Mouse (Mus musculus) hindbrain, embryonic 10.5 days (tissue): ENCODE results near the gene Syt17. TPM values are rescaled to one million over a fixed set of nuclear protein-coding genes. Genes with fewer than 3 reads are reported as not detected.

Experiments used
- DNase-seq: peaks from one replicate; pipeline ENCODE4 v3.0.0-alpha.2; 2017; ENCODE audit warnings: low spot score
- H3K27ac ChIP-seq: fragments of 300-500 bp; sonication (generic); 2 replicates; pipeline ENCODE4 v1.5.1; 2016; ENCODE audit warnings: mild to moderate bottlenecking, moderate library complexity
- H3K27me3 ChIP-seq: fragments of 300-500 bp; sonication (generic); 2 replicates; pipeline ENCODE4 v1.6.1; 2016; ENCODE audit warnings: mild to moderate bottlenecking; ENCODE audit not compliant: poor library complexity, insufficient read depth, severe bottlenecking
- H3K36me3 ChIP-seq: fragments of 300-500 bp; sonication (generic); 2 replicates; pipeline ENCODE4 v1.6.1; 2016; ENCODE audit warnings: mild to moderate bottlenecking, moderate library complexity
- H3K4me1 ChIP-seq: fragments of 300-500 bp; sonication (generic); replicated peaks from 2 replicates; pipeline ENCODE4 v1.6.1; 2016; ENCODE audit warnings: mild to moderate bottlenecking
- H3K4me3 ChIP-seq: fragments of 300-500 bp; sonication (generic); 2 replicates; pipeline ENCODE4 v1.5.1; 2016; ENCODE audit warnings: mild to moderate bottlenecking, moderate library complexity
- H3K9me3 ChIP-seq: fragments of 300-500 bp; sonication (generic); 2 replicates; pipeline ENCODE4 v1.6.1; 2016; ENCODE audit warnings: mild to moderate bottlenecking, moderate library complexity
- WGBS: fragments of 180-500 bp; shearing (Covaris S2); methylation state at CpG from one replicate; pipeline ENCODE4 v1.1.7; 2016; 5-methylcytosine and 5-hydroxymethylcytosine counted together
- polyA plus RNA-seq: library from polyadenylated mRNA; unstranded; fragments of >200 nt; fragmentation: Nextera tagmentation; extraction: Ambion mirVana; gene quantifications from 2 replicates; pipeline ENCODE4 v1.2.1, GENCODE M21; 2016

Syt17 gene
- polyA plus RNA-seq, result 2.2 and 3.0 TPM in 2 replicates

DNA sequence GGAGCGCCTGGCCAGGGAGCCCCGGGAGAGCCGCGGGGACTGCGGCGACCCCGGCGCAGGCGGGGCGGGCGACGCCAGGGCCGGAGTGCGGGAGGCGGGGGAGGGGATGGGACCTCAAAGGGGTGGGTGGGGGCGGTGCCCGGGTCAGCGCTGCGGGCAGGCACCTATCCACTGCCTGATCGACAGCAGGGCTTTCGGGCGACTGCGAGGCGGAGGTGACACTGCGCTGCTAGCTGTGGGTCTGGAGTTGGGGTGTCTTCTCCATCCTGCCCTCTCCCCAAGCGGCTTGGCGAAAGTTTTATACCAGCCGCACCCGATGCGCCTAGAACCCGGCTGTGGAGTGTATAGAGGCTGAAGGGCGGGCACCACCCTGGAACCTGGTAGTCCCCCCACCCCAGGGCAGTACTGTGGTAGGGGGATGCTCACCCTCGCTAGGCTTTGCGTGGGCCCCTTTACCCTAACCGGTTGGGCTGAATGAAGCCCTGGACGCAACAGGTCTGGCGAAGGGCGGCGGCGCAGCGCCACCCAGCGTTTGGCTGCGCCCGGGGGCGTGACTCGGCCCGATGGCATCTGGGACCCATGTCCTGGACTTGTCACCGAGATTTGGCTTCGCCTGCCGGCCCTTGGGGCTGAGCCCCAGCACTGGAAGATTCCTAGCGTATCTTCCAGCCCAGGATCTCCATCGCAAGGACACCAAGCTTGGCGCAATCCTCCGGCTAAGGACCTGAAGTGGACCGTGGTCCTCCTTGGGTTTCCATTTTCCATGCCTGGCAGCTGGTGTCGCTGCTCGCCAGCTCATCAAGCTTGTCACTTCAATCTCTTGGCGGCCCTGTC is at the start of gene Syt17:
Gene Syt17, minus strand, starts transcription at position 89 of the 834 bp plus-strand sequence.
- under 1% methylated on average over 58 of the region's 58 CpGs for WGBS
- Histone ChIP-seq H3K4me3 (peak within 1 kb of the TSS; percentile 64), H3K36me3 (no peaks in the 10 kb centered on the region), H3K27me3 (peaks cover 53% of the 10 kb centered on the region), H3K9me3 (no peaks in the 10 kb centered on the region), H3K27ac (peak within 1 kb of the TSS; percentile 79), H3K4me1 (peaks cover 29% of the 10 kb centered on the region)
- DNase-seq, result peak; percentile 87

DNA sequence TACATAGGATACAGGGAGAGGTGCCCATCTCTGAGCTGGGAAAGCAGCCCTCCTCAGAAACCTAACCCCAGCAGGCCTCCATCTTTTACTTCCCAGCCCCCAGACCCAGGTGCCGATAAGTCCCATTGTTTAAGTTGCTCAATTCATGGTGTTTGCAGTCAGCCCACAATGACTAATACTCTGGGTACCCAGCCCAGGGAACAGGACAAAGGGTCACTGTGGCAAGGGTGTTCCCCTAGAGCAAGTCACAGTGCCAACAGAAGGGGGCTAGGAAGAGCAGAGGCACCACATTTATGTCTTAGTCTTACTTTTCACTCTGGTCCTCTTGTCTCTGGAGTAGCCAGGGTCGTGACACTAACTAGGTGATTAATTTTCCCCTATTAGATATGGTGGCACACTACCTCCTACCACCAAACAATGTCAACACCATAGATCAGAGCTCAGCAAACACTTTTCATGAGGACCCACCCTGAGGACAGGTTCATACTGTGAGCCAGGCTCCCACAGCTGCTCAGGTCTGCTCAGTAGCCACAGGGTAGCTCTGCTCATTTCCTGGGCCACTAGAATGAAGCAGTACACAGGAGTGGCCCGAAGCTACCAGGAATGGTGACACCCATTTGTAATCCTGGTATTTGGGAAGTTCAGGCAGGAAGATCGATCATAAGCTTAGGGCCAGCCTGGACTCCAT is 47.0 kb upstream of the Syt17 start:
- Histone ChIP-seq H3K4me1 (peaks cover 23% of the 10 kb centered on the region), H3K27ac (no peak overlapping the region), H3K27me3 (peaks cover 40% of the 10 kb centered on the region), H3K36me3 (no peaks in the 10 kb centered on the region), H3K4me3 (no peak overlapping the region), H3K9me3 (no peaks in the 10 kb centered on the region)
- DNase-seq, result no peak
- 78% methylated on average over 4 of the region's 4 CpGs for WGBS

DNA sequence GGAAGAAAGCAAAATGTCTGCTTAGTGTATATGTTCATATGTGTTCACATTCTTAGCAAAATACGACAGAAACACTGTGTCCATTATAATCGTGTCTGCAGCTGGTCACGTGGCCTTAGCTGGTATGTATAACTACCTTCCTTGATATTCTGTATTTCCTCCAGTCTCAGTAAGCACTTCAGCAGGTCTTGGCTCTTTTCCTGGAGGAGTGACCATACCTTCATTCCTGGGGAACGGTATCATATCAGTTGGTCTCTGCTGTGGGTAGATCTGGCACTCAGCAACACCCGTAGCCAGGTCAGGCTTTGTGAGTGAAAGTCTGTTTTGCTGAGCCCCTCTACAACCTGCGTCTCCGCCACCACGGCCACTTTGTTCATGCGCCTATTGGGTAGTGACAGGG is 45.9 kb upstream of the Syt17 start:
- no peak overlapping the region for H3K4me3 ChIP-seq
- no peak for DNase-seq
- peaks cover 29% of the 10 kb centered on the region for H3K4me1 ChIP-seq
- peaks cover 51% of the 10 kb centered on the region for H3K27me3 ChIP-seq
- H3K27ac ChIP-seq, result no peak overlapping the region
- H3K9me3 ChIP-seq, result no peaks in the 10 kb centered on the region
- 89% methylated on average over 9 of the region's 9 CpGs for WGBS
- H3K36me3 ChIP-seq, result no peaks in the 10 kb centered on the region

DNA sequence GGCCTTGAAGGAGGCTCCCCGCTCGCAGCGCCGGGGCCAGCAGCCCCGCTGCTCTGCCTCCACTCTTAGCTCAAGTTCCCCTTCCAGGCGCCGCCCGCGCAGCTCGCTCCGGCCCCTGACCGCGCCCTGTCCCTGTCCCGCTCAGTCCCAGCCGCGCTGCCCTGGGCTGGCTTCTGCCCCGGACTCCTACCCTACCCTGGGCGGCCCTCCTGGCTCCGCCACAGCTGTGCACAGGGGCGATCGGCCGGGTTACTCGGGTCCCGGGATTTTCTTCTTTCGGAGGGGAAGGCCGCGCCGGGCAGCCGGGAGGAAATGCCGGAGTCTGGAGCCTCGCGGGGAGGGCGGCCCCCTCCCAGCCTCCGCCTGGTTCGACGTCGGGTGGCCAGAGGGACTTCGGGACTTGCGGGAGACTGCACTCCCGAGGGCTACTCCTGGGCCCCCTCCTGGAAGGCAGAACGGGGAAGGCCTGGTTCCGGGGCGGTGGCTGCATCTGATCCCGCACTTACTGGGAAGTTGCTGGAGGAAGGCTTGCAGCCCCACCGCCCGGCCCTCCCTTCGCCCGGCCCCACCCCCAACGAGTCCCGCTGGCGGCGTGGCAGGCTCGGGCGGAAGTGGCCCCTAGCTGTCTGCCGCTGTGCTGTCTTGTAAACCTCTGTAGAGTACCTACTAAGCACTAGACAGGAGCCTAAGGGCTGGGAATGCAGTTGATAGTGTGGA is 43.6 kb upstream of the Syt17 start, which contains the start of gene Itpripl2:
Gene Itpripl2, minus strand, starts transcription at position 545 of the 717 bp plus-strand sequence.
- peak within 1 kb of the TSS; percentile 67 for H3K4me3 ChIP-seq
- H3K9me3 ChIP-seq, result no peaks in the 10 kb centered on the region
- H3K36me3 ChIP-seq, result no peaks in the 10 kb centered on the region
- peak; percentile 80 for DNase-seq
- H3K27me3 ChIP-seq, result peaks cover 66% of the 10 kb centered on the region
- H3K4me1 ChIP-seq, result peaks cover 34% of the 10 kb centered on the region
- H3K27ac ChIP-seq, result peak within 1 kb of the TSS; percentile 91
- under 1% methylated on average over 55 of the region's 55 CpGs for WGBS

DNA sequence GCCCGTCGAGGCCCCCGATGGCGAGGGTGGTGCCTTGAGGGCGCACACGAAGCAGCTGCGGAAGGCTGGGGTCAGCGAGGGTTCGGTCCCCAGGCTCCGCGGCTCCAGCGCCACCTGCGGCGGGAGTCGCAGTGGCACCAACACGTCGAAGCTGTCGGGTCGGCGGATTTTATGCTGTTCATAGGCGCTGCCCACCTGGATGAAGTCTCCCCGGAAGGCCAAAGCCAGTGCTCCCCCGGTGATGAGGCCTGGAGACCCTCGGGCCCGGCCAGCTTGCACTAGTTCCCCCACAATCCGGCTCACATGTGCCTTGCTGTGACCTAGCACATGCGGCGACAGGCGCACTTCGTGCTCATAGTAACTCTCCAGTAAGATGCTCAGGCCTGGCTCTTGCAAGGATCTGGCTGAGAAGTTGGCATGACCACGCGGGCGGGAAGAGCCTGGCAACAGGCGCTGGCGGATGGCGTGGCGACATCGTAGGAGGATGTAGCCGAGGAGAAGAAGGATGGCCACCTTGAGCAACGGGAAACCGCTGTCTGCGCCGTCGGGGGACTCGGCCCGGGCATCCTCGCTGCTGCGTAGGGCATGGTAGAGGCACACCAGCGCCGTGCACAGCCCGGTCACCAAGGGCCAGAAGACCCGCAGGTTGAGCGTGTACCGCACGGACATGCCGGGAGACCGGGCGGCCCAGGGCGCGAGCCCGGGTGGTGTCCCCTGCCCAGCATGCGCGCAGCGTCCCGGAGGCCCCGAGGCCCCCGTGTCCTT is 42.8 kb upstream of the Syt17 start:
- WGBS, result 3% methylated on average over 67 of the region's 67 CpGs
- Histone ChIP-seq H3K27me3 (peaks cover 66% of the 10 kb centered on the region), H3K27ac (peak overlapping the region; percentile 91), H3K4me1 (peaks cover 34% of the 10 kb centered on the region), H3K36me3 (no peaks in the 10 kb centered on the region), H3K9me3 (no peaks in the 10 kb centered on the region), H3K4me3 (peak overlapping the region; percentile 67)
- DNase-seq, result no peak

DNA sequence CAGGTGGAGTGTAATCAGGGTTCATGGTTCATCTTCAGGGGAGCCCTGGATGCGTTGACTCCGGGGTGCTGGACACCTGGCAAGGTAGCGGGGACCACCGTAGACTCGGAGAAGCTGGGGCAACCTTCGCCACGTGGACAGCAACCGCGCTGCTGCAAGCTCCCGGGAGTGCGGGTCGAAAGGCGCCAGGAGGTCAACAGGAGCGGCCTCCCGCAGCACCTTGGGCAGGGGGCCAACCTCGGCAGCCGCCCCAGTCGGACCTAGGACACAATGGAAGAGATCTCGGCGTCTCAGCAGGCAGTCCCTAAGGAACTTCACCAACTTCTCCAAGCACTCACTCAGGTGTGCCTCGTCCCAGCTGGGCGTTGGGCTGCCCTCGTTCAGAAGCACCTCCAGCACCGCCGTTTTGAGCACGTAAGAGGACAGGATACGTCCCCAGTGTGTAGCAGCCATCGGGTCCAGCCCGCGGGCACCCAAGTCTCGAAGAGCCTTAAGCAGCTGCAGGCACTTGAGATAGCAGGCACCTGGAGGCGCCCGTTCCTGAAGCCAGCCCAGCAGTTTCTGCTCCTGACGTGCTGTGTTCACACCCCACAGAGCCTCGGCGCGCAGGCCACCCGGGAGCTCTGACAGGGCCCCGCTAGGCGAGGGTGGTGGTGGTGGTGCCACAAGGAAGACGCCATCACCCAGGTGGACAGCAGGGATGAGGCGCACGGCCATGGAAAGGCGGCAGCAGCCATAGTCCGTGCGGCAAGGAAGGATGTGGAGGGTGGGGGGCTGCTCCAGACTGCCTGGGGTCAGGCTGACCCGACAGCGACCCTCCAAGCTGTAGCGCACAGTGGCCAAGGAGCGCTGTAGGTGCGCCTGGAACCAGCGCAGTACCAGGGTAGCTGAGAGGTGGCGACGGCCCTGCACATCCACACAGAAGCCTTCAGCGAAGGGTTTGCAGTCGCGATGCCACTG is 42.0 kb upstream of the Syt17 start:
- Histone ChIP-seq H3K4me3 (peak overlapping the region; percentile 67), H3K27ac (no peak overlapping the region; the same call in 1 of the 2 replicates), H3K27me3 (peaks cover 66% of the 10 kb centered on the region), H3K9me3 (no peaks in the 10 kb centered on the region), H3K36me3 (no peaks in the 10 kb centered on the region), H3K4me1 (peaks cover 34% of the 10 kb centered on the region)
- WGBS, result 13% methylated on average over 57 of the region's 57 CpGs
- peak; percentile 8 for DNase-seq

DNA sequence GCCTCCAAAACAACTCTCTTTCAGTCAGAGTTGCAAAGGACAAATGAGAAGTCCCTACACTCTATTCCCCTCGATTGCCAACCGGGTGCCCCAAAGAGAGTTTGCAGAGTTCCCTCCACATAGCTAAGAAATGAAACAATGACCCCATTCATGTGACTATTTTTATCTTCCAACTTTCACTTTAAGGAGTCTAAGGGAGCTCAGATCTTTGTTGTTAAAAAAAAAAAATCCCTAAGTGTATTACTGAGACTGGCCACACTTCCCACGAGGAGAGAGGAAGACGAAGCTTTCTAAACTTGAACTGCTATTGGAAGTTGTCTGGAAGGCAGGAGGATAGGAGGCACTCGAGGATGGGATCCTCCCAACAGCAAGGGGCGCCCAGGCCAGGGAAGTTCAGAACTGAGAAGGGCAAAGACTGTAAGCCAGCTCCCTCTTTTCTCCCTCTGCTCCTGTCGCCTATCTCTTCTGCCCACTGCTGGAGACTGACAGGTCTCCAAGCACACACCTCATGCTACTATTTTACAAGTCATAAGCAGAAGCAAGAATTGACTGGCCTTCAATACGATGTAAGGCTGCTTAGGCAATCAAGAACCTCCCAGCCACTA is 40.1 kb upstream of the Syt17 start:
- H3K4me3 ChIP-seq, result no peak overlapping the region; the same call in 1 of the 2 replicates
- H3K27me3 ChIP-seq, result peaks cover 57% of the 10 kb centered on the region
- 32% methylated on average over 8 of the region's 8 CpGs for WGBS
- H3K9me3 ChIP-seq, result no peaks in the 10 kb centered on the region
- no peaks in the 10 kb centered on the region for H3K36me3 ChIP-seq
- peaks cover 34% of the 10 kb centered on the region for H3K4me1 ChIP-seq
- H3K27ac ChIP-seq, result no peak overlapping the region
- DNase-seq, result no peak

DNA sequence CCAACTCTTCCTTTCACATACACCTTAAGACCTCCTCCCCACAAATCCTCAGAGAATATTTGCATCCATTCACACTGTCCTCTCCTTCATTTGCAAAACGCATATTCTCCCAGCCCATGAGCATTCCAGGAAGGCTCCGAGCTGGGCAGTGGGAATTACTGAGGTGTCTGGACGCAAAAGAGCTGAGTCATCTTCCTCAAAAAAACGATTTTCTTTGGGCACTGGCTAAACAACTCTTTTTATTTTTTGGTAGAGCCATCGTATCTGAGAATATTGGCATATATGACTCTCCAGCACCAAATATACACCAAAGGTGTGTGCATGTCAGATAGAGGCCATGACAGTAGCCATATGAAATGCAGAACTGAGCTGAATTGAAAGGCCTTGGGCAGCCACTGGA is 38.9 kb upstream of the Syt17 start:
- DNase-seq, result no peak
- Histone ChIP-seq H3K9me3 (no peaks in the 10 kb centered on the region), H3K4me1 (peaks cover 30% of the 10 kb centered on the region), H3K27me3 (peaks cover 44% of the 10 kb centered on the region), H3K4me3 (no peak overlapping the region), H3K36me3 (no peaks in the 10 kb centered on the region), H3K27ac (no peak overlapping the region)
- 58% methylated on average over 5 of the region's 5 CpGs for WGBS

DNA sequence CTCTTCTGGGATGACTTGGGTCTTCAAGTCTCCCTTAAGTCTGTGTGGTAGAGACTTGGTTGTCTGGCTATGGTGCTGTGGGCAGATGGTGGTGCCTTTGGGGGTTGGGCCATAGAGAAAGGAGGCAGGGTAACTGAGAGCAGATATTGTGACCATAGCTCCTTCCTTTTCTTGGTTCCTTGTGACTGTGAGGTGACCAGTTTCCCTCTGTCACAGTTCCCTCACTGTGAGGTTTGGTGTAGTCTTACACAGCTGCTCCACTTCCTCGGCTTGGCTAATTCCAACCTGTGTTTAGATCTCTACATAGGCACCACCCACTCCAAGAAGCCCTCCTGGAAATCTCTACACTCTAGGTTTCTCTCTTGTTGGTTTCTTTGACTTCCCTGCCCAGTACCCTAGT is 36.0 kb upstream of the Syt17 start:
- Histone ChIP-seq H3K27me3 (peaks cover 16% of the 10 kb centered on the region), H3K36me3 (no peaks in the 10 kb centered on the region), H3K4me1 (peaks cover 5% of the 10 kb centered on the region; the same call in 1 of the 2 replicates), H3K9me3 (no peaks in the 10 kb centered on the region), H3K4me3 (no peak overlapping the region), H3K27ac (no peak overlapping the region)
- WGBS, result 67% methylated on average over 1 of the region's 1 CpGs
- DNase-seq, result no peak

DNA sequence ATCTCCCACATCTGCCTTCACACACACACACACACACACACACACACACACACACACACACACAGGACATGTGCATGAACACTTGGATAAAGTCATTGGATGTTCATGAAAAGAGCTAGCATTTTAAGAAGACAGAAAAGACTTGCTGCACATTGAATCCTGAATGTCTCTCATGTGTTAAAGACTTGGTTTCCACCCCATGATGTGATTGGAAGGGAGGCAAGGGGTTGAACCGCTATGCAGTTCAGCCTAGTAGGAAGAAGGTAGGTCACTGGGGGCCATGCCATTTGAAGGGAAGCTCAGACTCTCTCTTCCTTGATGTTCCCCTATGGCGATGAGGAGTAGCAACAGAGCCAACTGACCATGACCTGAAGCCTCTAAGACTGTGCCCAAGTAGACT is 34.0 kb upstream of the Syt17 start:
- no peak for DNase-seq
- Histone ChIP-seq H3K9me3 (no peaks in the 10 kb centered on the region), H3K4me3 (no peak overlapping the region), H3K4me1 (0 out of 2 replicates have a peak, but pooled peaks cover 3% of the 10 kb centered on the region), H3K36me3 (no peaks in the 10 kb centered on the region), H3K27ac (no peak overlapping the region), H3K27me3 (no peaks in the 10 kb centered on the region)
- 86% methylated on average over 2 of the region's 2 CpGs for WGBS
